Mouse (Mus musculus) megakaryocyte progenitor cell, adult 5-6 weeks (primary cell): ENCODE measurements around the gene Foxo6. TPM values are rescaled to one million over a fixed set of nuclear protein-coding genes. Genes with fewer than 3 reads are reported as not detected.
A peak's percentile ranks its signal among the peaks of the same experiment; 100 is the strongest.

Experiments used
- ATAC-seq: replicated peaks from 2 replicates; pipeline ENCODE4 v1.8.0; 2016; ENCODE audit warnings: mild to moderate bottlenecking, moderate TSS enrichment, inconsistent platforms; ENCODE audit not compliant: poor library complexity
- total RNA-seq, 2 experiments: library from RNA; stranded (forward) in 1 of 2; stranded (reverse) in 1 of 2; fragments of 157-497, 149-512 nt in 1 of 2; fragments of 200-1000 nt in 1 of 2; gene quantifications; 2 replicates each; pipeline versions ENCODE4 v1.2.3 to v1.2.4; 2015 to 2017

The Foxo6 gene
- total RNA-seq, 2 experiments from 2014 or later: not detected

GRCm38 (mm10) chr4:120285223-120285622 lies 1.9 kb downstream of the Foxo6 start:
- no peak for ATAC-seq

DNA sequence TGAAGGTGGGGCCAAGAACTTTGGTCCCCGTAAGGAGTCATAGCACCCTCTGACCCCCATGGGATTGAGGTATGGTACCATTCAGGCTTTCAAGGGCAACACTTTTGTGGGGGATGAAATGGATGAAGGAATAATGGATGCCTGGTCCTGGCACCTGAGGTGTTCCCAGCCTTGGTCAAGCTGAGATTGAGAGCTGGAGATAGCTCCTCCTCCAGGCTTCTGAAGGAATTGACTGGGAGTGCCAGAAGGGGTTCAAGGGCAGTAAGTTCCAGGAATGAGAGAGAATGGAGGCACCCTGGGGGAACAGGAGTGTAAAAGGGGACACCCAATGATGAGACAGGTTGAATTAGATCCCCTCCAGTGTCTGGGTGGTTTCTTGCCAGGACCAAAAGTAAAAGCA lies 3.0 kb downstream of the Foxo6 start:
- no peak for ATAC-seq

- ATAC-seq: peak; percentile 40
Measured at GRCm38 (mm10) chr4:120283141-120283540, 4.0 kb downstream of the Foxo6 start.

DNA sequence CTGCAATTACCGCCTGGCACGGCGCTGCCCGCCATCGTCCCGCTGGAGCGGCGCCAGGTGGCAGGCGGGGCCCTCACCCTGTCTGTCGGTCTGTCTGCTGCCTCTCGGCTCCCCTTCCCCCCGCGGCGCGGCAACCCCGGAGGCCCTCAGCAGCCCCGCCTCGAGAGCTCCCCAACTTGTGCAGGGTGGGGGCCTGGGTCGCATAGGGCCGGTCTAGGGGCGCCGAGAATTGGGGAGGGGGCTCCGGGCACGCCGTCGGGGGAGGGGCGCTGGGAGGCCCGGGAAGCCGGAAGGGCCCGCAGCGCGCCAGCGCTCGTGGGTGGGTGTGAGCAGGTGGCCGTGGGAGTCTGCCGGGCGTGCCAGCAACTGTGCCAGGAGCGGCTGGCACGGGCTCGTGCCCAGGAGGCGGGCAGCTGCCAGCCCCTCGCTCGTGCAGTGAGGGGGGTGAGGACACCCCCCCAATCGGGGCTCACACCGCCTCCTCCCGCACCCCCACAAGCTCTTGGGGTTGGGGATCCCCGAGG lies 4.5 kb downstream of the Foxo6 start:
- ATAC-seq: no peak; the same call in 1 of the 2 replicates

GRCm38 (mm10) chr4:120281011-120281410 lies 6.1 kb downstream of the Foxo6 start:
- no peak for ATAC-seq

DNA sequence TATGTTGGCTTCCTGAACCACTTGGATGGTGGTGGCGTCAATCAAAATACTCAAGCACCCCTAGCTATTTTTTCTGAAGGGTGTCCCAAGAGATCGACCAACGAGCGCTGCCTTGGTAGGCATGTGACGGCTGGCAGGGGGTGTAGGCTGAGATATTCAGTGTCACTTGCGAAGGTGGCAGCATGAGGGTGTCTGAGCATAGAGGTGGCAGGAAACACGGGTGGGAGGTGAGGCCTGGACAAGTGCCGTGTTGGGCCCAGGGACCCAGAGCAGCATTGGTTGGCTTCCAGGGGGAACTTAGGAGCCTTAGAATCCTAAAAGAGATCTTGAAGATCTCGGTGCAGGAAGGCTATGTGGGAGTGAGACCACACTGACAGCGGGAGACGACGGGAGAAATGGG lies 6.7 kb downstream of the Foxo6 start:
- no peak for ATAC-seq

GRCm38 (mm10) chr4:120277255-120277928 lies 9.8 kb downstream of the Foxo6 start:
- ATAC-seq: no peak

DNA sequence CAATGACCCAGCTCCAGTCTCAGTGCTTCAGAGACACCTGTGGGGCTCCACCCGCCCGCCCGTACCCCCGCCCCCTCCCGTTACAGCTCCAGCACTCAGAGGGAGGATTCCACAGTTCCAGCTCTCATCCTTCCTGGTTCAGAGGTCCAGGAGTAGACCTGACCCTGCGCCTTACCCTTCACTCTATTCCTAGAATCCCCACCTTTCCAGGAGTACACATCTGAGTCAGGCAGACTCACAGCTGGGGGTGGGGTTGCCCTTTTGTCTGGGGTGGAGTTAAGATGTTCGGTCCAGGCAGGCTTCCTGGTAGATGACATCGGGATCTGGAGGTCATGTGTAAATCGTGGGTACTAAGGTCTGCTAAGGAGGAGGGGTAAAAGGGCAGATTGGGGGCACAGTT lies 11.7 kb downstream of the Foxo6 start:
- no peak for ATAC-seq

DNA sequence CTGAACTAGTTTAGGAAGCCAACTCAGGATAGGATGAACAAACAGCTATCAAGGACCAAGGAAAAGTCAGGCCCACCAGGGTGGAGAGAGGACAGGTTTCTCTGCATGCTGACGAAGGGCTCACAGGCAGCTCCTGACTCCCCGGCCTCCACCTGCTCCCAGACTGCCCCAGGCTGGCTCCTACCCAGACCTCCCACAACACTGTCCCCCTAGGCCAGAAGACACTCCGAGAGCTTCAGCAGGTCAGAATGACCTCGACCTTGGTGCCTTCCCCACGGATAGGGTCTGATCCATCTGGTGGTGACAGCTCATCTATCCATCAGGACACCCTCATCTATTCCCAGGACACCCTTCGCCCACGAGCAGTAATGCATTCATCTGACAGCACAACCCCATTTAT lies 13.6 kb downstream of the Foxo6 start:
- no peak for ATAC-seq

DNA sequence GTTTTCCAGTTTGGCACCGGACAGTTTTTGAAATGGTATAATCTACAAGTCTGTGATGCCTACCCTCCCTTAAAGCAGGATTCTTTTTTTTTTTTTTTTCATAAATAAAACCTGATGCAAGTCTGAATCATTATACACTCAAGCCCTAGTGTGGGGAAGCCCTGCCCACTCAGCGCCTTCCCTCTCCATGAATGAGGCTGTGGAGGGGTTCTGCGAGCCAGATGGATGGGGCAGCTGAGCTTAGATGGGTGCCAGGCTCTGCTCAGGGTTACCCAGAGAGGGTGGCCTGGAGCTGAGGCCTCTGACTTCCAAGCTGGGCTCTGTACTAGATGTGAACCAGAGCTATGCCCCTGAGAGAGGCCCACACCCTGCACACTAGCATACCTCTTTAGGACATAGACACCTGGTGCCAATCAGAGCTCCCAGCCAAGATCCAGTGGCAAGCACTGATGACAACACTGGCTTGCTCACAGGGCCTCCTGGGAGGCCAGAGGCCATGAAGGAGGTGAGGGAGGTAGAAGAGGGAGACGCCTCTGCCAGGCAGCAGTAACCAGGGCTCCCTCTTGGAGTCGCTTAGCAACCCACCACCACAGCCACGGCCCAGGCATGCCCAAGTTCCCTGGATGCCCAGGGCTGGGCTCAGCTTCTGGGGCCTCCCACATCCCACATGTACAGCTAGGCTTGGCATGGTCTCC lies 15.1 kb downstream of the Foxo6 start:
- ATAC-seq: no peak

GRCm38 (mm10) chr4:120271208-120271607 lies 15.9 kb downstream of the Foxo6 start:
- ATAC-seq: no peak

- ATAC-seq: no peak
Measured at GRCm38 (mm10) chr4:120270937-120271199, 16.3 kb downstream of the Foxo6 start.

DNA sequence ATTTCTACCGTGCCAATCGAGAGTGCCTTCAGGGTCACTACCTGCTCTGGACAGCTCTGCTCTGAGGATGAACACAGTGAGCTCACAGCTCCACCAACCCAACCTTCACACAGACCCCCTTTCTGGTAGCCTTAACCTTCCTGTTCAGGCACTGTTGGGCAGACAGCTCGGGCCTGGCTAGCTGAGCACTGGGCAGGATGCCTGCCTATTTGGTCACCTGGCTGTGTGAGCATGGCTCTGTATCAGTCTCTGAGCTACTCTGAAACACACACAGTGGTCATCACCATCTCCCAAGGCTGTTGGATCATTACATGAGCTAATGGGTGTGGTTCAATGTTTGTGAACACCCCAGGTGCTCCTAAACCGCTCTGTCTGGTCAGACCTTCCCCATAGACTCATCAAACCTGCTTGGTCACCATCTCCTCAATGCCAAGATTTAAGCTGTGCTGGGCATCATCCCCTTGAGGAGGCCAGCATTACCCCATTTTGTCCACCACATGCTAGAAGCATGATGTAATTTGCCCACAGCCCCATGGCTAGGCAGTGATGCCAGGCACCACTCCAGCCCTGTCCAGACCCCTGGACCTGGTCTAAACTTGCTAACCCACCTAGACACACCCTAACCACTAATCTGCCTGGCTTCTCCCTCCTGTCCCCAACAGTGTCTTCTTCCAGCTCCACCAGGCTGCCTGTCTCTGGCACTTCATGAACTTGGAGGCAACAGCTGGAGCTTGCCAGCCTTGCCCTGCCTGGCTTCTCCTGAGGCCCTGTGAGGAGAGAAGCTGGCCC lies 16.8 kb downstream of the Foxo6 start:
- no peak for ATAC-seq

- ATAC-seq: no peak
Measured at GRCm38 (mm10) chr4:120269426-120269825, 17.7 kb downstream of the Foxo6 start.

DNA sequence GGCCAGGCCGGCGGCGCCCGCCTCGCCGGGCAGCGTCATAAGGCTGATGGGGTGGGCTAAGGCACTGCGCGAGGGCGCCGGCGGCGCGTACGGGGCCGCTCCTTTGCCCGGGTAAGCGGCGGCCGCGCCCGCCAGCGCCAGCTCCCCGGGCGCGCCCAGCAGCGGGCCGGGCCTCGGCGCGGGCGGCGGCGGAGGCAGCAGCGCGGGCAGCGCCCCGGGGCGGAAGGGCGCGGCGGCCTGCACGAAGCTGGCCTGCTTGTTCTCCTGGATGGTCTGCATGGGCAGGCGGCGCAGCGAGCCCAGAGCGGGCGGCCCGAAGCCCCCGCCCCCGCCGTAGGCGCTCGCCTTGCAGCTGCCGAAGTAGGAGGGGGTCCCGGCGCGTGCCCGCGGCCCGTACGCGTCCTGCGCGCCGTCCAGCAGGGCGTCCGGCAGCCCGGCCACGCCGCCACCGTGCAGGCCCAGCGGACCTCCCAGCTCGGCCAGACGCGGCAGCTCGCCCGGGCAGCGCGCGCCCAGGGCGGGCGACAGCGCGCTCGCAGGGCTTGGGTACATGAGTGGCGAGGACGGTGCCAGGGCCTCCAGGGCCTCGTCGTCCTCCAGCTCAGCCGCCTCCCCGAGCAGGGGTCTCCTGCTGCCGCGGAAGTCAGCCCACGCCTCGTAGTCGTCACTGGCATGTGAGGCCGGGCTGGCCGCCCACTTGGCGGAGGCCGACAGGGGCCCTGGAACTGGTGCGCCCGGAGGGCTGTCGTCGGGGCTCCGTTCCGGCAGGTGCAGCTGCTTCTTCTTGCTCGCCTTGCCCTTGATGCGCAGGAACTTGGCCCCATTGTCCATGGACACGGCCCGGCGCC lies 18.7 kb downstream of the Foxo6 start:
- no peak; the same call in 1 of the 2 replicates for ATAC-seq

GRCm38 (mm10) chr4:120267683-120268082 lies 19.5 kb downstream of the Foxo6 start:
- no peak for ATAC-seq

DNA sequence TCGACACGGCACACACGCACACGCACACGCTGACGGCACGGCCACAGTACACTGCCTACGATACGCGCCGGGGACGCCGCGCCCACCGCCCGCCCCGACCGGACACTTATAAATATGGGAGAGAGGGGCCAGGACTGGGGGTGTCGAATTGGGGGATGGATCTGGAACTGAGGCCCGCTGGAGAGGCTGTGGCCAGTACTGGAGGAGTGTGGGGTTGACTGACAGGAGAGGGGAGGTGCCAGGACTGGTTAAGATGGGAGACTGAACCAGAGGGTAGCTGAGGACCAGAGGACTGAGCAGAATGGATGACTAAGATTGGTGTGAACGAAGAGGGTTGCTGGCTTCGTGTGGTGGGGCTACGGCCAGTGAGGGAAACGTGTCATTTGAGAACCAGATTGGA lies 20.0 kb downstream of the Foxo6 start:
- no peak for ATAC-seq

GRCm38 (mm10) chr4:120264105-120264504 lies 23.0 kb downstream of the Foxo6 start:
- ATAC-seq: no peak

DNA sequence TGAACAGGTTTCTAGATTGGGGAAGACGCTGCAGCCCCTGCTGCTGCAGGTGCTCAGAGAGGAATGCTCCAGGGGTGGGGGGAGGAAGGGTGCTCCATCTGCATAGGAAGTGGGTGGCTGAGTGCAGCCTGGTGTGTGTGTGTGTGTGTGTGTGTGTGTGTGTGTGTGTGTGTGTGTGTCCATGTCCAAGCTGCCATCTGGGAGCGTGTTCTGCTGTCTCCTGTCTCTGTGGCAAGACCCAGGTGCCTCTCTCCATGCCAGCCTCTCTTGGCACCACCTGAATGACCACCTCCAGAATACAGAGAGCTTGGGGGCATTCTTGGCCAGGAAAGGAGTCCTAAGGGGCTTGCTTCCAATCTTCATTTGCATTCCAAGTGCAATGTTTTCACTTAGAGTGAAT lies 24.4 kb downstream of the Foxo6 start:
- no peak for ATAC-seq

GRCm38 (mm10) chr4:120262206-120262605 lies 24.9 kb downstream of the Foxo6 start:
- no peak for ATAC-seq
